Mouse (Mus musculus) intestine, embryonic 15.5 days (tissue): ENCODE results near the gene Nanos3. TPM values are rescaled to one million over a fixed set of nuclear protein-coding genes. Genes with fewer than 3 reads are reported as not detected.
A peak's percentile ranks its signal among the peaks of the same experiment; 100 is the strongest.

Experiments
- ATAC-seq: fragments of 200-750 bp; cut with Nextera tagmentation; 2 replicates; pipeline ENCODE4 v1.8.0; 2017; ENCODE audit warnings: moderate TSS enrichment, moderate library complexity
- H3K27ac ChIP-seq: fragments of 300-500 bp; sonication (generic); 2 replicates; pipeline ENCODE4 v1.5.1; 2015; ENCODE audit warnings: mild to moderate bottlenecking, inconsistent platforms
- H3K27me3 ChIP-seq: fragments of 300-500 bp; sonication (generic); replicated peaks from 2 replicates; pipeline ENCODE4 v1.6.1; 2015; ENCODE audit warnings: inconsistent platforms
- H3K36me3 ChIP-seq: fragments of 300-500 bp; sonication (generic); 2 replicates; pipeline ENCODE4 v1.6.1; 2015; ENCODE audit warnings: inconsistent platforms
- H3K4me1 ChIP-seq: fragments of 300-500 bp; sonication (generic); replicated peaks from 2 replicates; pipeline ENCODE4 v1.6.1; 2015; ENCODE audit warnings: inconsistent platforms
- H3K4me2 ChIP-seq: fragments of 300-500 bp; sonication (generic); replicated peaks from 2 replicates; pipeline ENCODE4 v1.6.1; 2015; ENCODE audit warnings: mild to moderate bottlenecking, inconsistent platforms
- H3K4me3 ChIP-seq: fragments of 300-500 bp; sonication (generic); replicated peaks from 2 replicates; pipeline ENCODE4 v1.5.1; 2015; ENCODE audit warnings: inconsistent platforms
- H3K9ac ChIP-seq: fragments of 300-500 bp; sonication (generic); 2 replicates; pipeline ENCODE4 v1.6.1; 2015; ENCODE audit warnings: inconsistent platforms
- H3K9me3 ChIP-seq: fragments of 300-500 bp; sonication (generic); 2 replicates; pipeline ENCODE4 v1.6.1; 2016; ENCODE audit warnings: inconsistent platforms
- WGBS: fragments of 180-500 bp; shearing (Covaris S2); methylation state at CpG from one replicate; pipeline ENCODE4 v1.1.7; 2015; 5-methylcytosine and 5-hydroxymethylcytosine counted together
- polyA plus RNA-seq: library from polyadenylated mRNA; unstranded; fragments of >200 nt; fragmentation: Nextera tagmentation; extraction: Ambion mirVana; gene quantifications from 2 replicates; pipeline ENCODE4 v1.2.1, GENCODE M21; 2015

Nanos3 gene
- polyA plus RNA-seq: 2.5 and 2.9 TPM in 2 replicates

DNA sequence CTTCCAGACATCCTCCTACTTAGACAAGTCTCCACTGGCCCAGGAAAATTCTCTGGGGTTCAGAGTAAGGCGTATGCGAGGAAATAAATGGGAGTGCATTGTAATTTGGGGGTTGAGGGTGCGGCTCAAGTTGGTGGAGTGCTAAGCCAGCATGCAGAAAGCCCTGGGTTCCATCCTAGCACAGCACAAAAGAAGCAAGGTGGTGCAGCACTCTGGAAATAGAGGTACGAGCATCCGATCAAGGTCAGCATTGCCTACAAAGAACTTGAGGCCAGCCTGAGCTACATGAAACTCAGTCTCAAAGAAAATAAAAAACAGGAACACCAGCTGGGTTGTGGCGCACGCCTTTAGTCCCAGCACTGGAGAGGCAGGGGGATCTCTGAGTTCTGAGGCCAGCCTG is at the start of gene Nanos3:
Nanos3 (minus strand) TSS at position 101 of the 400 bp plus-strand sequence.
- Histone ChIP-seq H3K4me2 (peak within 1 kb of the TSS; percentile 93), H3K27me3 (no peaks in the 10 kb centered on the region), H3K4me3 (peak within 1 kb of the TSS; percentile 80), H3K9ac (peak within 1 kb of the TSS; percentile 87), H3K36me3 (no peaks in the 10 kb centered on the region), H3K4me1 (peaks cover 28% of the 10 kb centered on the region), H3K9me3 (no peaks in the 10 kb centered on the region), H3K27ac (peak within 1 kb of the TSS; percentile 76; the same call in 1 of the 2 replicates)
- WGBS: 97% methylated on average over 7 of the region's 7 CpGs
- no peak for ATAC-seq

DNA sequence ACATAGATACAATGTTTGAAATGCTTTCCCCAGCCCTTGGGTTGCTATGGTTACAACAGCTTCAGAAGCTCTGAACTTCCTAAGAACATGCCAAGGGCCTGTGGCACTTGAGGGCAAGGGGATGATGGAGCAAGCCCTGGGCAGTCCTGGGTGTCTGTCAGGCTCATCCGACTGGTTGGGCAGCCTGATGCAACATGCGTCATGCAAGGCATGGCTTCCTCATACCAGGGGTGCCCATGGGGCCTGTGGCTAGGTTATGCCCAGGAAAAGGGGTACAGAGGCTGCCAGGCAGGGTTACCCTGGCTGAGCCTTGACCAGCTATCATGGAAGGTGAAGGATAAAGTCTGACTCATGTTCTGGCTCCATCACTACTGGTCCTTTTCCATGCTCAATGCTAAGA is 48.0 kb upstream of the Nanos3 start:
- no peak overlapping the region for H3K9ac ChIP-seq
- WGBS: 82% methylated on average over 2 of the region's 2 CpGs
- ATAC-seq: no peak
- no peaks in the 10 kb centered on the region for H3K27me3 ChIP-seq
- peaks cover 9% of the 10 kb centered on the region for H3K36me3 ChIP-seq
- H3K4me3 ChIP-seq: no peak overlapping the region
- no peak overlapping the region for H3K4me2 ChIP-seq
- no peak overlapping the region for H3K27ac ChIP-seq
- no peaks in the 10 kb centered on the region for H3K9me3 ChIP-seq
- H3K4me1 ChIP-seq: peaks cover 14% of the 10 kb centered on the region

DNA sequence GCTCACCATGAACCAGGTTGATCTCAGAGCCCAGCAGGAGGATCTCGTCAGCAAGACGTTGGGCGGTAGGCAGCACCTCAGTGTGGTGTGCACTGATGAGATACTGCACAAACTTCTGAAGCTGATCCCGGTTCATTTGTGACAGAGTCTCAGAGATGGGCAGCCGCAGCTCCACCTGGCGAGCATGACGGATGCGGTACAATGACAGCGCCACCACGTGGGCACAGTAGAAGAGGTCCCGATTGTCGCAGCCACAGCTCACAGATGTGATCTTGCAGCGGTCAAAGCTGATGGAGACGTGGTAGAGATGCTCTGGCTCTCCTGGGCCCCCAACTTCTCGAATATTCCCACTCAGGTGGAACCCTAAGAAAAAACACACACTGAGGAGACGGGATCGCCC is 45.7 kb upstream of the Nanos3 start:
- no peak overlapping the region for H3K27ac ChIP-seq
- no peak for ATAC-seq
- H3K9me3 ChIP-seq: no peaks in the 10 kb centered on the region
- WGBS: 77% methylated on average over 17 of the region's 17 CpGs
- no peaks in the 10 kb centered on the region for H3K27me3 ChIP-seq
- peaks cover 6% of the 10 kb centered on the region for H3K4me1 ChIP-seq
- H3K36me3 ChIP-seq: peaks cover 20% of the 10 kb centered on the region
- no peak overlapping the region for H3K4me2 ChIP-seq
- H3K9ac ChIP-seq: no peak overlapping the region
- no peak overlapping the region for H3K4me3 ChIP-seq

DNA sequence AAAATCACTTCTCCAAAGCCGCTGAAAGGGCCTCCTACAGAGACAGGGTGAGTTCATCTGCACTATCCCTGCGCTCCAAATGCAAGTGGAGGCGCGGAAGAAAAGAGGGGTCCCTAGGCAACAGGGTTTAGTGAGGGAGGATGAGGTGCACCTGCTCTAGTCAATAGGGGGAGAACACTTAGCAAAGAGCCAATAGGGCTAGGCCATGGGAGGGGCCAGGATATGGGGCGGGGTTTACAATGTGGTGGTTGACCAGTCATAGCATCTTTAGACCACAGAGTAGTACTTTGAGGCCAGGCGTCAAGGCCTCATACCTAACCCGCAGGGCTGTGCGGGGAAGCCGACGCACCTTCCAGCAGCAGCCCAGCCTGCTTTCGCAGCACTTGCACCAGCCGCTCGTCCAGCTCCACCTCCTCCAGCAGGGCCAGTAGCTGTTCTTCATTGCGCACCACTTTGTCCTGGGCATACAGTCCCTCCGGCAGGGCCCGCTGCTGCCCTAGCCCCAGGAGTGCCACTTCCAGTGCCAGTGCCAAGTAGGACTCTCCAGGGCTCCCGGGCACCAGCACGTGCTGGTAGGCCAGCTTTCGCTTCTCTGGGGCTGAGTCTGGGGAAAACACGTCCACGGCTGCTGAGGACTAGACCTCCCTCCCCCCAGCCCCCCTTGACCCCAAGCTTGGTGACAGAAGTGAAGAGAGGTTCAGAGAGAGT is 38.5 kb upstream of the Nanos3 start:
- WGBS: 81% methylated on average over 21 of the region's 21 CpGs
- H3K36me3 ChIP-seq: peaks cover 45% of the 10 kb centered on the region
- ATAC-seq: 0 out of 2 replicates have a peak, but pooled peaks have one; percentile 8

DNA sequence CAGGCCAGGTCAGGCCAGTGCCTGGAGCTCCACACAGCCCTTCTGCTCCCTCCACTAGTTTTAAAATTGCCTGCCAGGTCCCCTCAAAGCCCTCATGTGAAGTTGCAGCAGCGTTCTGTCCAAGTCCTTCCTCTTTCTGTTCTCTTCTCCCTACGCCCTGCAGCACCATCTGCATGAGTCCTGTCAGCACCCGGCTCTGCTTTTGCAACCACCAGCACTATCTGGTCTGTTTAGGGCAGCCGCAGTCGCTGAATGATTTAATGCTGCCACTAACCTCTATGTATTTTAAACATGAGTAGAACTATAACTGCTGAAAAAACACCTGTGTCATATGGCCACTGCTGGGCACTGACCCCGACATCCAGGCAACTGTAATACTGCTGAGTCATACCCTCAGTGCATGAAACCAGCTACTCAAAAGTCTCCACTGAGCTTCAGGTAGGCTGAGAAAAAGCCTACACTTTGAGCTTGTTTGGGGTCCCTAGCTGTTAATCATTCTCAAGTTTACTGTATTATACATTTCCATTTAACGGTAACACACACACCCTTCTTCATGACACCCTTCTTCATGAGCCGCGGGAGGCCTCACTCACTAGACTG is 37.6 kb upstream of the Nanos3 start:
- Histone ChIP-seq H3K27me3 (no peaks in the 10 kb centered on the region), H3K36me3 (peaks cover 40% of the 10 kb centered on the region), H3K9ac (no peak overlapping the region), H3K4me2 (no peak overlapping the region), H3K4me1 (no peaks in the 10 kb centered on the region), H3K4me3 (no peak overlapping the region), H3K9me3 (no peaks in the 10 kb centered on the region), H3K27ac (no peak overlapping the region)
- ATAC-seq: no peak
- WGBS: 89% methylated on average over 9 of the region's 9 CpGs

More for the DNA sequence above, 38.5 kb upstream of the Nanos3 start:
- H3K9me3 ChIP-seq: no peaks in the 10 kb centered on the region
- no peak overlapping the region for H3K4me2 ChIP-seq
- no peak overlapping the region for H3K9ac ChIP-seq
- H3K27me3 ChIP-seq: no peaks in the 10 kb centered on the region
- H3K27ac ChIP-seq: no peak overlapping the region
- H3K4me1 ChIP-seq: no peaks in the 10 kb centered on the region
- no peak overlapping the region for H3K4me3 ChIP-seq

DNA sequence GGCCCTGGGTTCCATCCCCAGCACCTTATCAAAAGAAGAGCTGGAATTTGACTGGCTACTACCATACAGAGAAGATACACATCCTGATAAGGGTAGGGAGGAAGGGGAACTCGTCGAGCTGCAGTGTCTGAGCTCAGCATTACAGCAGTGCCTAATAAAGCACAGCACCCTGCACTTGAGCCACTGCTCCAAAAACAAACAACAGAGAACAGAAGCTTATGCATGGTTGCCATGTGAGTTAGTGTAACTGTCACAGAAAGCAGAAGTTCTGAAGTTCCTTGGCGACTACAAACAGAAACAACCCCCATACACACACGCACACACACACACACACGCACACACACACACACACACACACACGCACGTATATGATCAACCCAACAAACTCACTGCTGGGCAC is 35.1 kb upstream of the Nanos3 start:
- no peaks in the 10 kb centered on the region for H3K4me1 ChIP-seq
- no peak overlapping the region for H3K4me3 ChIP-seq
- H3K4me2 ChIP-seq: no peak overlapping the region
- 73% methylated on average over 7 of the region's 7 CpGs for WGBS
- H3K27me3 ChIP-seq: no peaks in the 10 kb centered on the region
- no peaks in the 10 kb centered on the region for H3K9me3 ChIP-seq
- ATAC-seq: no peak
- no peak overlapping the region for H3K27ac ChIP-seq
- peaks cover 26% of the 10 kb centered on the region for H3K36me3 ChIP-seq
- H3K9ac ChIP-seq: no peak overlapping the region

DNA sequence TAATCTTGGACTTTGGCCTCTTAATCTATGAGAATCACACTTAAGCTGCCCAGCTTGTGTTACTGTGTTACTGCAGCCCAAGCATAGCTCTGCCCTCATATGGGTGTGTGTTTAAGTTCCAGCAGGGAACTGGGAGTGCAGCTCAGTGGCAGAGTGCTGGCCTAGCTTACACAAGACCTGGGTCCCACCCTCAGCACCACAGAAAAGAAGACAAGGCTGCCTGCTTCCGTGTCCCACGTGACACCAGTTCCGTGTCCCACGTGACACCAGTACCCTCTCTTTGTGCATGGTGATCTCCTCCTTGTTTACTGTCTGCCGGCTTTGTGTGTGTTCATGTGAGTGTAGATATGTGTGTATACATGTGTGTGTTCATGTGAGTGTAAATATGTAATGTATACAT is 33.1 kb upstream of the Nanos3 start:
- no peaks in the 10 kb centered on the region for H3K4me1 ChIP-seq
- no peak for ATAC-seq
- no peaks in the 10 kb centered on the region for H3K27me3 ChIP-seq
- 93% methylated on average over 5 of the region's 5 CpGs for WGBS
- no peak overlapping the region for H3K27ac ChIP-seq
- peaks cover 24% of the 10 kb centered on the region for H3K36me3 ChIP-seq
- no peaks in the 10 kb centered on the region for H3K9me3 ChIP-seq
- H3K9ac ChIP-seq: no peak overlapping the region
- no peak overlapping the region for H3K4me2 ChIP-seq
- no peak overlapping the region for H3K4me3 ChIP-seq

DNA sequence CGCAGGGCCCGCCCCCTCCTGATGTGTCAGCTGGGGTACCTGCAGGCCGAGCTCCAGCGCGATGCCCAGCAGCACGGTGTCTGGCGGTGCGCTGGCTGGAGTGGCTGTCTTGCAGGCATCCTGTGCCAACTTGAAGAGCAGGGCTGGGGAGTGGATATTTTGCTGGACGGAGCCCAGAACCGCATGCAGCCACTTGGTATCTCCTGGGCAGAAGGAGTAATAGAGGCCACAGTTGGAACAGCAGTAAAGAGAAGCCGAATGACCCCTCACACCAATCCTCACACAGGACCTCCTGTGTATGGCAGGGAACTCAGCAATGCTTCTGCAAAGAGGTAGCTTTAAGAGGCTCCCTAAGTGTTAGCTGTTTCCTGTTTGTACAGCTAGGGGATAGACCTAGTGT is 32.2 kb upstream of the Nanos3 start:
- Histone ChIP-seq H3K27ac (no peak overlapping the region), H3K9ac (no peak overlapping the region), H3K27me3 (no peaks in the 10 kb centered on the region), H3K36me3 (peaks cover 20% of the 10 kb centered on the region), H3K4me1 (no peaks in the 10 kb centered on the region), H3K9me3 (no peaks in the 10 kb centered on the region), H3K4me2 (no peak overlapping the region), H3K4me3 (no peak overlapping the region)
- 92% methylated on average over 11 of the region's 11 CpGs for WGBS
- no peak for ATAC-seq

DNA sequence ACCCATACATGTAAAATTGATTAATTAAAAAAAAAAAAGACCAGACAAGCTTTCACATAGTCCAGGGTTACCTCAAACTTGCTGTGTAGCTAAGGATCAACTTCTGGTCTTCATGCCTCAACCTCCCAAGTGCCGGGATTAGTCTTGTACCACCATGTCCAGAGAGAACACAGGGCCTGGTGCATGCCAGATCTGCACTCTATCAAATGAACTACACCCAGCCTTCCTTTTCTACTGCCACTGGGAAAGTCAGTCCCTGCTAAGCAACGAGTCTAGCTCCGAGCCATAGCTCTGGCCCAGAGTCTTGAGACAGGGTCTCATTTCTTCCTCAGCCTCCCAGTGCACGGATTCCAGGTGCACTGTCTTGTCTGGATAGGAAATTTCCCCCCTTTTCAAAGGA is 28.3 kb upstream of the Nanos3 start:
- peaks cover 31% of the 10 kb centered on the region for H3K36me3 ChIP-seq
- H3K9me3 ChIP-seq: no peaks in the 10 kb centered on the region
- peaks cover 9% of the 10 kb centered on the region; the same call in 1 of the 2 replicates for H3K4me1 ChIP-seq
- H3K4me2 ChIP-seq: no peak overlapping the region
- H3K4me3 ChIP-seq: no peak overlapping the region
- no peak overlapping the region for H3K27ac ChIP-seq
- WGBS: 87% methylated on average over 4 of the region's 4 CpGs
- no peak for ATAC-seq
- no peak overlapping the region for H3K9ac ChIP-seq
- H3K27me3 ChIP-seq: no peaks in the 10 kb centered on the region

DNA sequence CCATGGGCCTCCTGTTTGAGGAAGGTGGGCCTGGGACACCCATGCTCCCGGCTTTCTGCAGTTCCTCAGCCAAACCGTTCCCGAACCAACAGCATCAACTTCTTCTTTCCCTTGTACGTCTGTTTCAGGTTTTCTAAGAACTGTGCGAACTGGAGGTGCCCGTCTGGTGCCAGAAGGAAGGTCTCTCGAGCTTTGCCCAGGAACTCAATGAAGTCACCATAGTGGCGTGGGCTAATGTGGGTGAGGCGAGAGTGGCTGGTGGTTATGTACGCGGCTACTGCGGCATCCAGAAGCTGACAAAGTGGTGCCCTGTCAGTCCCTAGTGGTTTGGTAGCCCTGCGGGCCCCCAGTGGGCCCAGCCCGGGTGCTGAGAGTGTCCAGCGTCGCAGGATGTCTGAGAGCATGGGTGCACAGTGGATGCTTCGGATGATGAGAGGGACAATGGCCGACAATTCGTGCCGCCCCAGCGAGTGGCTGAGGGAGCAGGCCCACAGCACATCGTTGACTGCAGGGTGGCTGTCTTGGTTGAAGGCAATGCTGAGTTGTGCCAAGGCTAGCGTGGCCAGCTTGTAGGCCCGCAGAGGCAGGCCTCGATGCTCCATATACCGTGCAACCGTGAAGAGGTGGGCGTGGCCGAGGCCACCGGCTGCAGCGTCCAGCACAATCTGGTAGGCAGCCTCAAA is 27.0 kb upstream of the Nanos3 start:
- no peak overlapping the region for H3K4me3 ChIP-seq
- no peak for ATAC-seq
- peaks cover 31% of the 10 kb centered on the region; the same call in 1 of the 2 replicates for H3K36me3 ChIP-seq
- H3K9ac ChIP-seq: no peak overlapping the region
- no peaks in the 10 kb centered on the region for H3K9me3 ChIP-seq
- no peak overlapping the region for H3K27ac ChIP-seq
- WGBS: 90% methylated on average over 31 of the region's 31 CpGs
- H3K4me2 ChIP-seq: no peak overlapping the region
- H3K27me3 ChIP-seq: no peaks in the 10 kb centered on the region
- H3K4me1 ChIP-seq: peaks cover 16% of the 10 kb centered on the region

DNA sequence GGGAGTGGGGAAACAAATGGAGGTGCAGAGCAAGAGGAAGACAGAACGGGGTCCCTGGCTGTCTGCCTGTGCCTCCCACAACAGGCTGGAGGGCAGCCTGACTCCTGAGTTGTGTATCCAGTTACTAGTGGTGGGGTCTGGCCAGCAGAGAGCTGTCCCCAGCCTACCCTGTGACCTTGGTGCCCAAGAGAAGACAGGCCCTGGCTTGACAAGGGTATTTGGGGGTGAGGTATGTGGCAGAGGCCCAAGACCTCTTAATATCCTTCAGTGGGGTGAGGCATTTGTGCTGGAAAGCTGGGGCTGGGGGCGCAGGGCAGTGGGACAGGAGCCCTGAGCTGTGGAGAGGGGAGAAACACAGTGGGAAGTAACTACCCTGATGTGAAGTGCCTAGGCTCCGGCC is 26.2 kb upstream of the Nanos3 start:
- Histone ChIP-seq H3K9me3 (no peaks in the 10 kb centered on the region), H3K27ac (no peak overlapping the region), H3K4me1 (peaks cover 16% of the 10 kb centered on the region), H3K4me2 (no peak overlapping the region), H3K9ac (no peak overlapping the region), H3K4me3 (no peak overlapping the region), H3K27me3 (no peaks in the 10 kb centered on the region), H3K36me3 (peaks cover 29% of the 10 kb centered on the region; the same call in 1 of the 2 replicates)
- no peak for ATAC-seq
- 92% methylated on average over 3 of the region's 3 CpGs for WGBS

DNA sequence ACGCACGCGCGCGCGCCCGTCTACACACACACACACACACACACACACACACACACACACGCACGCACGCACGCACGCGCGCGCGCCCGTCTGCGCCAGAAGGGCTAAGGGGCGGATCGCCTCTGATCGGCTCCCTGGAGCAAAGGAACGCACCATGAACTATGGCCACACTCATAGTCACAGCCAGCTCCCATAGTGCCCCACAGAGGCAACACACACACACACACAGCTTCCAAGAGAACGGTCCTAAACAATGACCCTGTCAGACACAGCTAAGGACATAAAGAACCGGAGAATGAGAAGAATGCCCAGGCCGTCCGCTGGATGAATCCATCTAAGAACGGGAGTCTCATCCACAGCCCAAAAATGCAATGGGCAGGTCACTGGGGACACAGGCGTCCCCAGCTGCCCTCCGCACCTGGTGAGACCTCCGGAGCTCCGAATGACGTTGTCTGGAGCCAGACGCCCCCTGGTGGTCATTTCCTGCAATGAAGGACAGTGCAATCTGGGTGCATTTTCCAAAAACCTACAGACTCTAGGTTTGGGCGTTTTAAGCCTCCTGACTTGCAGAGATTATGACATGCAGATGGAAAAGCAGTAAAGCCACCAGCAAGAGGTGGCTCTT is 25.3 kb upstream of the Nanos3 start:
- H3K27ac ChIP-seq: no peak overlapping the region
- 57% methylated on average over 34 of the region's 34 CpGs for WGBS
- no peak overlapping the region for H3K9ac ChIP-seq
- H3K27me3 ChIP-seq: no peaks in the 10 kb centered on the region
- H3K36me3 ChIP-seq: peaks cover 29% of the 10 kb centered on the region; the same call in 1 of the 2 replicates
- H3K4me2 ChIP-seq: no peak overlapping the region
- H3K4me3 ChIP-seq: no peak overlapping the region
- peak; percentile 66 for ATAC-seq
- H3K4me1 ChIP-seq: peaks cover 16% of the 10 kb centered on the region
- no peaks in the 10 kb centered on the region for H3K9me3 ChIP-seq
